Mouse (Mus musculus) hindbrain, postnatal 0 days (tissue): ENCODE results near the gene Riox2. TPM values are rescaled to one million over a fixed set of nuclear protein-coding genes. Genes with fewer than 3 reads are reported as not detected.

Source experiments
- ATAC-seq: fragments of 200-750 bp; cut with Nextera tagmentation; 2 replicates; pipeline ENCODE4 v1.8.0; 2017; ENCODE audit warnings: mild to moderate bottlenecking, moderate TSS enrichment, moderate library complexity
- DNase-seq: peaks from one replicate; pipeline ENCODE4 v3.0.0-alpha.2; 2015; ENCODE audit warnings: low spot score
- H3K27ac ChIP-seq: fragments of 300-500 bp; sonication (generic); 2 replicates; pipeline ENCODE4 v1.5.1; 2014; ENCODE audit warnings: mild to moderate bottlenecking
- H3K27me3 ChIP-seq: fragments of 300-500 bp; sonication (generic); 2 replicates; pipeline ENCODE4 v1.6.1; 2014; ENCODE audit warnings: low read length, mixed read lengths; ENCODE audit not compliant: insufficient read depth
- H3K36me3 ChIP-seq: fragments of 300-500 bp; sonication (generic); 2 replicates; pipeline ENCODE4 v1.6.1; 2014; ENCODE audit warnings: low read length, mixed read lengths; ENCODE audit not compliant: insufficient read depth
- H3K4me1 ChIP-seq: fragments of 300-500 bp; sonication (generic); 2 replicates; pipeline ENCODE4 v1.6.1; 2014; ENCODE audit warnings: antibody characterized with exemption, low read length, mixed read lengths; ENCODE audit not compliant: insufficient read depth
- H3K4me2 ChIP-seq: fragments of 300-500 bp; sonication (generic); 2 replicates; pipeline ENCODE4 v1.6.1; 2014; ENCODE audit warnings: low read depth, mild to moderate bottlenecking, low read length, moderate library complexity, mixed read lengths
- H3K4me3 ChIP-seq: fragments of 300-500 bp; sonication (generic); 2 replicates; pipeline ENCODE4 v1.5.1; 2014; ENCODE audit warnings: low read length
- H3K9ac ChIP-seq: fragments of 300-500 bp; sonication (generic); replicated peaks from 2 replicates; pipeline ENCODE4 v1.6.1; 2014; ENCODE audit warnings: mild to moderate bottlenecking, low read length, moderate library complexity, mixed read lengths
- H3K9me3 ChIP-seq: fragments of 300-500 bp; sonication (generic); 2 replicates; pipeline ENCODE4 v1.6.1; 2016; ENCODE audit warnings: low read length, mixed read lengths
- CTCF ChIP-seq: IDR thresholded peaks from 2 replicates; pipeline ENCODE4 v1.5.1; 2016; ENCODE audit warnings: antibody characterized with exemption, control low read depth, low read depth
- WGBS: fragments of 180-500 bp; shearing (Covaris S2); extraction: QIAGEN DNeasy Blood & Tissue Kit; methylation state at CpG from one replicate; pipeline ENCODE4 v1.1.7; 2014; 5-methylcytosine and 5-hydroxymethylcytosine counted together
- polyA plus RNA-seq: library from polyadenylated mRNA; unstranded; fragments of >200 nt; fragmentation: Nextera tagmentation; extraction: Ambion mirVana; gene quantifications from 2 replicates; pipeline ENCODE4 v1.2.1, GENCODE M21; 2015
- total RNA-seq: library from RNA; depleted of rRNA; stranded (reverse); fragments of >200 nt; gene quantifications from 2 replicates; pipeline ENCODE4 v1.2.3, GENCODE M21; 2014

Riox2 gene
- total and polyA plus RNA-seq, 2 experiments from 2014 or later, result 8.1 to 11.1 TPM

GRCm38 (mm10) chr16:59487975-59488548, 16.5 kb downstream of the Riox2 start:
- Histone ChIP-seq H3K4me1 (no peaks in the 10 kb centered on the region), H3K27ac (no peak overlapping the region), H3K27me3 (no peaks in the 10 kb centered on the region), H3K36me3 (peaks cover 16% of the 10 kb centered on the region), H3K9ac (no peak overlapping the region), H3K4me2 (no peak overlapping the region), H3K4me3 (no peak overlapping the region), H3K9me3 (no peaks in the 10 kb centered on the region)
- 94% methylated on average over 9 of the region's 9 CpGs for WGBS
- no peak for DNase-seq
- no peak for TF ChIP-seq CTCF
- no peak for ATAC-seq

GRCm38 (mm10) chr16:59493199-59493598, 21.6 kb downstream of the Riox2 start:
- H3K4me1 ChIP-seq, result no peaks in the 10 kb centered on the region
- H3K27ac ChIP-seq, result no peak overlapping the region
- no peaks in the 10 kb centered on the region for H3K27me3 ChIP-seq
- ATAC-seq (no peak), DNase-seq (no peak)
- H3K9ac ChIP-seq, result no peak overlapping the region
- no peak overlapping the region for H3K4me2 ChIP-seq
- TF ChIP-seq CTCF, result no peak
- peaks cover 9% of the 10 kb centered on the region; the same call in 1 of the 2 replicates for H3K36me3 ChIP-seq
- no peak overlapping the region for H3K4me3 ChIP-seq
- H3K9me3 ChIP-seq, result no peaks in the 10 kb centered on the region
- WGBS, result 92% methylated on average over 14 of the region's 14 CpGs

GRCm38 (mm10) chr16:59497947-59498346, 26.4 kb downstream of the Riox2 start:
- Histone ChIP-seq H3K9me3 (no peaks in the 10 kb centered on the region), H3K4me1 (no peaks in the 10 kb centered on the region), H3K9ac (no peak overlapping the region), H3K27me3 (no peaks in the 10 kb centered on the region), H3K4me3 (no peak overlapping the region), H3K36me3 (peaks cover 5% of the 10 kb centered on the region; the same call in 1 of the 2 replicates), H3K27ac (no peak overlapping the region), H3K4me2 (no peak overlapping the region)
- no peak for TF ChIP-seq CTCF
- WGBS, result 85% methylated on average over 1 of the region's 1 CpGs
- ATAC-seq, result no peak
- no peak for DNase-seq

GRCm38 (mm10) chr16:59499180-59499579, 27.6 kb downstream of the Riox2 start:
- Histone ChIP-seq H3K27me3 (no peaks in the 10 kb centered on the region), H3K4me2 (no peak overlapping the region), H3K4me1 (no peaks in the 10 kb centered on the region), H3K9ac (no peak overlapping the region), H3K9me3 (no peaks in the 10 kb centered on the region), H3K27ac (no peak overlapping the region), H3K36me3 (no peaks in the 10 kb centered on the region), H3K4me3 (no peak overlapping the region)
- no peak for TF ChIP-seq CTCF
- no peak for ATAC-seq
- no peak for DNase-seq
- WGBS, result 93% methylated on average over 3 of the region's 3 CpGs

GRCm38 (mm10) chr16:59509830-59510229, 38.3 kb downstream of the Riox2 start:
- H3K9ac ChIP-seq, result no peak overlapping the region
- no peak overlapping the region for H3K4me2 ChIP-seq
- no peaks in the 10 kb centered on the region for H3K27me3 ChIP-seq
- no peaks in the 10 kb centered on the region for H3K9me3 ChIP-seq
- 91% methylated on average over 5 of the region's 5 CpGs for WGBS
- H3K36me3 ChIP-seq, result no peaks in the 10 kb centered on the region
- no peaks in the 10 kb centered on the region for H3K4me1 ChIP-seq
- DNase-seq, result no peak
- ATAC-seq, result no peak
- no peak for TF ChIP-seq CTCF
- no peak overlapping the region for H3K4me3 ChIP-seq
- H3K27ac ChIP-seq, result no peak overlapping the region

GRCm38 (mm10) chr16:59515169-59515568, 43.6 kb downstream of the Riox2 start:
- no peak for DNase-seq
- no peak for ATAC-seq
- H3K4me3 ChIP-seq, result no peak overlapping the region
- WGBS, result 83% methylated on average over 5 of the region's 5 CpGs
- H3K27ac ChIP-seq, result no peak overlapping the region
- H3K9ac ChIP-seq, result no peak overlapping the region
- H3K36me3 ChIP-seq, result no peaks in the 10 kb centered on the region
- H3K4me2 ChIP-seq, result no peak overlapping the region
- H3K9me3 ChIP-seq, result no peaks in the 10 kb centered on the region
- TF ChIP-seq CTCF, result no peak
- no peaks in the 10 kb centered on the region for H3K27me3 ChIP-seq
- H3K4me1 ChIP-seq, result no peaks in the 10 kb centered on the region

GRCm38 (mm10) chr16:59516965-59517364, 45.4 kb downstream of the Riox2 start:
- Histone ChIP-seq H3K27ac (no peak overlapping the region), H3K27me3 (no peaks in the 10 kb centered on the region), H3K9me3 (no peaks in the 10 kb centered on the region), H3K4me2 (no peak overlapping the region), H3K4me3 (no peak overlapping the region), H3K9ac (no peak overlapping the region), H3K4me1 (no peaks in the 10 kb centered on the region), H3K36me3 (no peaks in the 10 kb centered on the region)
- TF ChIP-seq CTCF, result no peak
- ATAC-seq (no peak), DNase-seq (no peak)
- 96% methylated on average over 10 of the region's 10 CpGs for WGBS
